Comparison of ENCODE assay signal across 8 mouse cellular contexts in genomic region chr11:49243727-49244594, GRCm38 (mm10). TPM values are rescaled to one million over a fixed set of nuclear protein-coding genes. Genes with fewer than 3 reads are reported as not detected.
DNase-seq lines count a peak whose midpoint lies in the region; ATAC-seq and TF ChIP-seq lines count a peak whose summit lies in the region.

TSS of gene Mgat1 (plus strand) at chr11:49244191.

- H3K79me2 ChIP-seq in C2C12 (ENCODE audit: control insufficient read depth, insufficient read depth) = peaks cover 5% of the 10 kb centered on the region

- peak within 1 kb of the TSS; percentile 39 for H3K4me3 ChIP-seq in C2C12 (ENCODE audit: insufficient read depth, poor library complexity, severe bottlenecking)
- H3K4me3 ChIP-seq in heart, embryonic 11.5 days (ENCODE audit: low read depth, low read length) = peak within 1 kb of the TSS; percentile 57
- peak within 1 kb of the TSS; percentile 55 for H3K4me3 ChIP-seq in kidney, embryonic 16.5 days (ENCODE audit: low read length)
- H3K4me3 ChIP-seq in liver, embryonic 12.5 days = peak within 1 kb of the TSS; percentile 71
- peak within 1 kb of the TSS; percentile 61 for H3K4me3 ChIP-seq in stomach, embryonic 15.5 days (replicated peaks)

- peak; percentile 98 for DNase-seq in brain, adult 2 months (ENCODE audit: low read depth, low spot score)
- DNase-seq in natural killer cell, adult 2 months (ENCODE audit: low spot score in 2 of 2) = peak; percentile 94 to 95

- no peaks in the 10 kb centered on the region for H3K9me3 ChIP-seq in heart, embryonic 11.5 days (replicated peaks; ENCODE audit: control insufficient read depth, low read length)
- H3K9me3 ChIP-seq in kidney, embryonic 16.5 days (ENCODE audit: low read length) = no peaks in the 10 kb centered on the region
- no peaks in the 10 kb centered on the region for H3K9me3 ChIP-seq in liver, embryonic 12.5 days (replicated peaks)
- no peaks in the 10 kb centered on the region for H3K9me3 ChIP-seq in stomach, embryonic 15.5 days

- peak within 1 kb of the TSS; percentile 92 for H3K27ac ChIP-seq in heart, embryonic 11.5 days (ENCODE audit: low read depth, low read length)
- H3K27ac ChIP-seq in kidney, embryonic 16.5 days (ENCODE audit: low read length) = peak within 1 kb of the TSS; percentile 87
- peak within 1 kb of the TSS; percentile 95 for H3K27ac ChIP-seq in liver, embryonic 12.5 days
- H3K27ac ChIP-seq in stomach, embryonic 15.5 days = peak within 1 kb of the TSS; percentile 96

- peak; percentile 92 for ATAC-seq in erythroblast, adult 5-6 weeks (replicated peaks; ENCODE audit: low FRiP score, poor library complexity, severe bottlenecking)
- peak; percentile 92 for ATAC-seq in heart, embryonic 11.5 days (replicated peaks; ENCODE audit: insufficient number of reproducible peaks, low FRiP score, low TSS enrichment)
- ATAC-seq in kidney, embryonic 16.5 days (ENCODE audit: low FRiP score, low TSS enrichment) = peak; percentile 95
- peak; percentile 89 for ATAC-seq in liver, embryonic 12.5 days
- ATAC-seq in stomach, embryonic 15.5 days (ENCODE audit: insufficient read depth, low FRiP score, low read depth) = peak; percentile 94

- peak within 1 kb of the TSS; percentile 68 for H3K4me2 ChIP-seq in heart, embryonic 11.5 days
- peak within 1 kb of the TSS; percentile 69 for H3K4me2 ChIP-seq in kidney, embryonic 16.5 days (replicated peaks; ENCODE audit: low read depth, low read length)
- peak within 1 kb of the TSS; percentile 91 for H3K4me2 ChIP-seq in liver, embryonic 12.5 days
- H3K4me2 ChIP-seq in stomach, embryonic 15.5 days = peak within 1 kb of the TSS; percentile 70

- peak within 1 kb of the TSS; percentile 72 for H3ac ChIP-seq in C2C12 (ENCODE audit: control insufficient read depth, insufficient read length, low read depth)

- H3K36me3 ChIP-seq in C2C12 (ENCODE audit: control insufficient read depth, insufficient read depth) = no peaks in the 10 kb centered on the region
- no peaks in the 10 kb centered on the region for H3K36me3 ChIP-seq in heart, embryonic 11.5 days (ENCODE audit: control insufficient read depth, insufficient read depth, low read length)
- H3K36me3 ChIP-seq in kidney, embryonic 16.5 days (ENCODE audit: insufficient read depth, low read length) = no peaks in the 10 kb centered on the region
- H3K36me3 ChIP-seq in liver, embryonic 12.5 days = no peaks in the 10 kb centered on the region
- H3K36me3 ChIP-seq in stomach, embryonic 15.5 days = no peaks in the 10 kb centered on the region

- H3K79me3 ChIP-seq in C2C12 (ENCODE audit: low read depth) = no peaks in the 10 kb centered on the region

- no peaks in the 10 kb centered on the region for H3K27me3 ChIP-seq in C2C12 (ENCODE audit: control insufficient read depth, insufficient read depth, insufficient read length)
- no peaks in the 10 kb centered on the region for H3K27me3 ChIP-seq in heart, embryonic 11.5 days (ENCODE audit: control insufficient read depth, insufficient read depth, low read length)
- no peaks in the 10 kb centered on the region for H3K27me3 ChIP-seq in kidney, embryonic 16.5 days (ENCODE audit: insufficient read depth, low read length)
- no peaks in the 10 kb centered on the region for H3K27me3 ChIP-seq in liver, embryonic 12.5 days (replicated peaks)
- no peaks in the 10 kb centered on the region for H3K27me3 ChIP-seq in stomach, embryonic 15.5 days (replicated peaks)

- TF ChIP-seq CTCF in C2C12 (IDR thresholded peaks at IDR 0.05; ENCODE audit: control insufficient read depth, insufficient read depth, insufficient read length) = no peak

- under 1% methylated on average over 58 of the region's 60 CpGs for WGBS in heart, embryonic 11.5 days (ENCODE audit: insufficient replicate concordance)
- WGBS in kidney, embryonic 16.5 days = under 1% methylated on average over 59 of the region's 60 CpGs
- WGBS in liver, embryonic 12.5 days (ENCODE audit: insufficient replicate concordance) = under 1% methylated on average over 60 of the region's 60 CpGs
- WGBS in stomach, embryonic 15.5 days = under 1% methylated on average over 50 of the region's 60 CpGs

- peaks cover 26% of the 10 kb centered on the region for H3K4me1 ChIP-seq in heart, embryonic 11.5 days (ENCODE audit: control insufficient read depth, insufficient read depth, low read length)
- peaks cover 42% of the 10 kb centered on the region for H3K4me1 ChIP-seq in kidney, embryonic 16.5 days (ENCODE audit: insufficient read depth, low read length)
- H3K4me1 ChIP-seq in liver, embryonic 12.5 days = peaks cover 70% of the 10 kb centered on the region
- H3K4me1 ChIP-seq in stomach, embryonic 15.5 days = peaks cover 38% of the 10 kb centered on the region

- H3K9ac ChIP-seq in heart, embryonic 11.5 days (ENCODE audit: low read depth, low read length) = peak within 1 kb of the TSS; percentile 73
- peak within 1 kb of the TSS; percentile 64 for H3K9ac ChIP-seq in kidney, embryonic 16.5 days (replicated peaks; ENCODE audit: low read length)
- peak within 1 kb of the TSS; percentile 73 for H3K9ac ChIP-seq in liver, embryonic 12.5 days
- H3K9ac ChIP-seq in stomach, embryonic 15.5 days = no peak within 1 kb of the TSS

TF ChIP-seq in C2C12, 6 proteins besides CTCF, POLR2A, EP300 and RAD21:
- TF ChIP-seq CEBPB (IDR thresholded peaks at IDR 0.05; ENCODE audit: low read depth) (no peak), MAX (IDR thresholded peaks at IDR 0.05) (peak; percentile 51), USF1 (IDR thresholded peaks at IDR 0.05; ENCODE audit: low read depth) (peak; percentile 3), MYOG (IDR thresholded peaks at IDR 0.05; ENCODE audit: control insufficient read depth, extremely low read depth, insufficient read length) (no peak), MYOD1 (IDR thresholded peaks at IDR 0.05; ENCODE audit: control insufficient read depth, insufficient read length, low read depth) (no peak)

RNA-seq across cellular contexts. Expression of gene Mgat1, which starts in this region (rescaled TPM):
- polyA plus RNA-seq in C2C12 (2012; fragmentation: generic; extraction: Trizol) = 44.5 TPM
- total RNA-seq in erythroblast, adult 5-6 weeks (2015; ENCODE audit: low replicate concordance) = 9.0 and 10.2 TPM in 2 replicates
- 11.4 and 17.0 TPM in 2 replicates for total RNA-seq in erythroblast, adult 5-6 weeks (2017; ENCODE audit: low replicate concordance)
- 32.9 and 39.1 TPM in 2 replicates for polyA plus RNA-seq in heart, embryonic 11.5 days (2014; fragmentation: Nextera tagmentation; extraction: Ambion mirVana)
- polyA plus RNA-seq in kidney, embryonic 16.5 days (2015; fragmentation: Nextera tagmentation; extraction: Ambion mirVana) = 88.9 and 91.9 TPM in 2 replicates
- polyA plus RNA-seq in liver, embryonic 12.5 days (2016; fragmentation: Nextera tagmentation; extraction: Ambion mirVana) = 35.4 and 35.7 TPM in 2 replicates
- 59.3 and 59.9 TPM in 2 replicates for polyA plus RNA-seq in stomach, embryonic 15.5 days (2015; fragmentation: Nextera tagmentation; extraction: Ambion mirVana)

Comparison
In these comparisons a context has a peak if more than half of its experiments do, and no peak if none do; other contexts are left out.
1. Peak in every context shown above with its lines: DNase-seq, ATAC-seq, H3K4me3 ChIP-seq and H3K27ac ChIP-seq.